Mouse (Mus musculus) lung, embryonic 16.5 days (tissue): ENCODE data around the gene Laptm5. TPM values are rescaled to one million over a fixed set of nuclear protein-coding genes. Genes with fewer than 3 reads are reported as not detected.
A peak's percentile ranks its signal among the peaks of the same experiment; 100 is the strongest.

ENCODE experiments used
- ATAC-seq: fragments of 200-750 bp; cut with Nextera tagmentation; 2 replicates; pipeline ENCODE4 v1.8.0; 2017; ENCODE audit warnings: low read depth, mild to moderate bottlenecking, moderate library complexity
- H3K27ac ChIP-seq: fragments of 300-500 bp; sonication (generic); 2 replicates; pipeline ENCODE4 v1.5.1; 2014; ENCODE audit warnings: mild to moderate bottlenecking, control low read depth, low read length
- H3K27me3 ChIP-seq: fragments of 300-500 bp; sonication (generic); 2 replicates; pipeline ENCODE4 v1.6.1; 2014; ENCODE audit warnings: low read depth, low read length, mixed read lengths; ENCODE audit not compliant: control insufficient read depth, insufficient read depth
- H3K36me3 ChIP-seq: fragments of 300-500 bp; sonication (generic); 2 replicates; pipeline ENCODE4 v1.6.1; 2014; ENCODE audit warnings: low read length; ENCODE audit not compliant: control insufficient read depth, insufficient read depth
- H3K4me1 ChIP-seq: fragments of 300-500 bp; sonication (generic); replicated peaks from 2 replicates; pipeline ENCODE4 v1.6.1; 2014; ENCODE audit warnings: low read length, mixed read lengths; ENCODE audit not compliant: control insufficient read depth, insufficient read depth
- H3K4me2 ChIP-seq: fragments of 300-500 bp; sonication (generic); 2 replicates; pipeline ENCODE4 v1.6.1; 2014; ENCODE audit warnings: low read depth, low read length, control low read depth
- H3K4me3 ChIP-seq: fragments of 300-500 bp; sonication (generic); 2 replicates; pipeline ENCODE4 v1.5.1; 2014; ENCODE audit warnings: mild to moderate bottlenecking, low read length, control low read depth
- H3K9ac ChIP-seq: fragments of 300-500 bp; sonication (generic); 2 replicates; pipeline ENCODE4 v1.6.1; 2014; ENCODE audit warnings: low read length, control low read depth
- H3K9me3 ChIP-seq: fragments of 300-500 bp; sonication (generic); 2 replicates; pipeline ENCODE4 v1.6.1; 2016; ENCODE audit warnings: low read length; ENCODE audit not compliant: control insufficient read depth
- WGBS: fragments of 180-500 bp; shearing (Covaris S2); extraction: QIAGEN DNeasy Blood & Tissue Kit; methylation state at CpG from one replicate; pipeline ENCODE4 v1.1.7; 2014; 5-methylcytosine and 5-hydroxymethylcytosine counted together
- polyA plus RNA-seq: library from polyadenylated mRNA; unstranded; fragments of >200 nt; fragmentation: Nextera tagmentation; extraction: Ambion mirVana; gene quantifications from 2 replicates; pipeline ENCODE4 v1.2.1, GENCODE M21; 2015

Gene Laptm5
- polyA plus RNA-seq, 1 experiment from 2014 or later = 43.3 TPM

DNA sequence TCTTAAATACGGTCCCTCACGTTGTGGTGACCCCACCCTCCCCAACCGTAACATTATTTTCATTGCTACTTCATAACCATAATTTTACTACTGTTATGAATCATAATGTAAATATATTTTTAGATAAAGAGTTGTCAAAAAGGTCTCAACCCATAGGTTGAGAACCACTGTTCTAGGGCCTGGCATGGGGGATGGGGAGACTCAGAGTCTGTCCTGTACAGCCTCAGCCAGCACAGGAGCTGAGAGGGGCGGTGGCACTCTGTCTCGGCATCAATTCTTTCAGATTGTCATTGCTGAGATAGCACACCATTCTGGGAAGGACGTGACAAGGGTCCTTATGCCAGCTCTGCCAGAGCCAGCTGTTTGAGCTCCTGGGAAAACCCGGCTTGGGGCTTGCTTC lies 1.6 kb downstream of the Laptm5 start:
- Histone ChIP-seq H3K4me2 (no peak overlapping the region), H3K4me3 (no peak overlapping the region), H3K9ac (no peak overlapping the region), H3K27ac (no peak overlapping the region), H3K27me3 (no peaks in the 10 kb centered on the region), H3K9me3 (no peaks in the 10 kb centered on the region), H3K4me1 (peaks cover 3% of the 10 kb centered on the region; the same call in 1 of the 2 replicates), H3K36me3 (no peaks in the 10 kb centered on the region)
- WGBS = 41% methylated on average over 7 of the region's 7 CpGs
- no peak for ATAC-seq

DNA sequence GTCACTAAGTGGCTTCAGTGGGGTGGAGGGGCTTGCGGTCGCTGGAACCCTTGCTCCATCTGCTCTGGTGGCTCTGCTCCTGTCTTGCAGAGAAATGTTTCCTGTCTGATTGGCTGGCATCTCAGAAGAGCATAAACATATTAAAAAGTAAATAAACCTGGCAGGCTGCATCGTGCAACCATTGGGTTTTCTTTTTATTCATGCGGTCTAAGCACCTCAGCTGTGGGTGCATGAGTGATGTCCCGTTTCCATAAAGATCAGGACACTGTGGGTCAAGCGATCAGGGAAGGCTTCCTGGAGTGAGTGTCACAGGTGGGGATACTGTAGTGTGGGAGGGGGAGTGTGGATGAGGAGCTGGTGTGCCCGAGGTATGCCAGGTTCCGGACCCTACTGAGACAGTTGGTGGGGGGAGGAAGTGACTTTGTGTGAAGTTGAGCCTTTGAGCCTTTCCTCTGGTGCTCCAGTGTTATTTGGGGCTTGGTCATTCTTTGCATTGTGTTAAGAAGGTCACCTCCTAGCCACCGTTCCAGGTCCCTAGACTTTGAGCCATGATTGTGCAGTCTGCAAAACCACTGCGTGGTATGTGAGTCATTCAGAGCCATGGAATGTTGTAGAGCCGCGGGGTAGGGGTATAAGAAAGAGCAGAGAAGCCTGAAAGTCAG lies 2.2 kb downstream of the Laptm5 start:
- no peak for ATAC-seq
- H3K4me3 ChIP-seq = no peak overlapping the region
- no peaks in the 10 kb centered on the region for H3K36me3 ChIP-seq
- no peak overlapping the region for H3K4me2 ChIP-seq
- H3K27me3 ChIP-seq = no peaks in the 10 kb centered on the region
- no peaks in the 10 kb centered on the region for H3K9me3 ChIP-seq
- peaks cover 3% of the 10 kb centered on the region; the same call in 1 of the 2 replicates for H3K4me1 ChIP-seq
- H3K9ac ChIP-seq = no peak overlapping the region
- no peak overlapping the region for H3K27ac ChIP-seq
- 44% methylated on average over 12 of the region's 12 CpGs for WGBS

GRCm38 (mm10) chr4:130915668-130916035 lies 2.7 kb downstream of the Laptm5 start:
- Histone ChIP-seq H3K9ac (no peak overlapping the region), H3K36me3 (no peaks in the 10 kb centered on the region), H3K9me3 (no peaks in the 10 kb centered on the region), H3K4me2 (no peak overlapping the region), H3K27me3 (no peaks in the 10 kb centered on the region), H3K4me1 (peaks cover 3% of the 10 kb centered on the region; the same call in 1 of the 2 replicates), H3K4me3 (no peak overlapping the region), H3K27ac (no peak overlapping the region)
- ATAC-seq = no peak
- WGBS = 63% methylated on average over 7 of the region's 7 CpGs

- peaks cover 3% of the 10 kb centered on the region; the same call in 1 of the 2 replicates for H3K4me1 ChIP-seq
- no peak overlapping the region for H3K4me3 ChIP-seq
- no peak overlapping the region for H3K4me2 ChIP-seq
- no peak for ATAC-seq
- 65% methylated on average over 7 of the region's 7 CpGs for WGBS
- H3K27me3 ChIP-seq = no peaks in the 10 kb centered on the region
- no peak overlapping the region for H3K27ac ChIP-seq
- no peaks in the 10 kb centered on the region for H3K36me3 ChIP-seq
- H3K9me3 ChIP-seq = no peaks in the 10 kb centered on the region
- H3K9ac ChIP-seq = no peak overlapping the region
Measured at GRCm38 (mm10) chr4:130916639-130917038, 3.7 kb downstream of the Laptm5 start.

DNA sequence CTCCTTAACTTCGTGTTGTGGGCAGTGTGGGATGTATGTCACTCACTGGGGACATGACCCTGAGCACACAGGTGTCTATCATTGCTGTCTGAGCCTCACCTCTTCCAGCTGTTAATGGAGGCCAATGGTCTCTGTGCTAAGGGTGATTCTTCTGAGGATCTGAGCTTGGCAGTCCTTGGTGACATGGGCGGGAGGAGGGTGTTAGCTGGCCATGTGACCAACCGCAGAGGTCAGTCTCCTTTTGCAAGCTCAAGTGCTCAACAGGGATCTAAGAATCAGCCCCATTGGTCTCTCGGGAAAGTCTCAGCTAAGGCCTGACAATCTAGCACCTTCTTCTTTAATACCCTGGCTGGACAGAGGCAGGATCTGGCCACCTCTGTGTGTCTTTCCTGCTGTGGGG lies 4.6 kb downstream of the Laptm5 start:
- WGBS = 57% methylated on average over 4 of the region's 4 CpGs
- no peaks in the 10 kb centered on the region for H3K27me3 ChIP-seq
- H3K4me3 ChIP-seq = no peak overlapping the region
- H3K4me2 ChIP-seq = no peak overlapping the region
- H3K9me3 ChIP-seq = no peaks in the 10 kb centered on the region
- no peak for ATAC-seq
- peaks cover 3% of the 10 kb centered on the region; the same call in 1 of the 2 replicates for H3K4me1 ChIP-seq
- H3K9ac ChIP-seq = no peak overlapping the region
- H3K27ac ChIP-seq = no peak overlapping the region
- no peaks in the 10 kb centered on the region for H3K36me3 ChIP-seq

DNA sequence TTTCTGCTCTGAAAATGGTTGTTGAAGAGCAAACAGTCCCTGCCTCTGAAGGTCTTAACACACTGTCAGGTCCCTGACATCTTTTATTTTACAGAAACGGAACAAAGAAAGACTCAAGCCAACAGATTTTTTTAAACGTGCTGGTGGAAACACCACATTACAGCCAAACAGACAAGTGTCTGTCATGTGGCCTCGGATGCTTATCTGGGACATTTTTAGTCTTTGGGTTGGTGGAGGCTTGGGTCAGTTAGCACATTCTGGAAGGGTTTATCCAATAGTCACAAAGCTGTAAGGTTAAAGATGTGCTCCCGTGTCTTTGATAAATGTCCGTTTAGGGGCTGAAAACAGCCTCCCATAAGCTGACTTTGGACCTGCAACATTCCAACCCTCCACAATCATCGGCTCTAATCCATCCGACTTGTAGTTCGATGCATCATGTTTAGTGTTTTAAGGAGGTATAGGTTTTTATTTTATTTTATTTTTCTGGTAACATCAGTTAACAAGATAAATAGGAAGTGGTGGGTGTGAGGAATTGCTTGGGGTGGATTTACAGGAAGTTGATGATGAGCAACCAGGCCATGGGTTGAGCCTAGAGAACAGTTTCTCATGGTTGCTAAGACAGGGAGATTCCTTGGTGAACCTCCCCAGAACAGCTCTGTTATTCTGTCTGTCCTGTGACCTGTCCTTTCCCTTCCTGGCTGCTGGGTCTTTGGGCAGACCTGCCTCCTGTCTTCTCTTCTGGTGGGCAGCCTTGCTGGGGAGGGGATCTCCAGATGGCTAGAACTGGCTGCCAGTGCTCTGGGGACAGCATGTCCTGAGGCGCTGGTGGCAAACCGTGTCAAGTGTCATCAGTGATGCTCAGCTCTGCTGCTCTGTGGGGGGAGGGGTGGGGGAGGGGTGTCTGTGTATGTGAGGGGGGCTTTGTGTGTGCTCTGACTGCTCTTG lies 6.2 kb downstream of the Laptm5 start:
- Histone ChIP-seq H3K27me3 (no peaks in the 10 kb centered on the region), H3K27ac (no peak overlapping the region), H3K9me3 (no peaks in the 10 kb centered on the region), H3K9ac (no peak overlapping the region), H3K4me3 (no peak overlapping the region), H3K4me1 (peaks cover 3% of the 10 kb centered on the region; the same call in 1 of the 2 replicates), H3K4me2 (no peak overlapping the region), H3K36me3 (no peaks in the 10 kb centered on the region)
- WGBS = 57% methylated on average over 10 of the region's 10 CpGs
- no peak for ATAC-seq

DNA sequence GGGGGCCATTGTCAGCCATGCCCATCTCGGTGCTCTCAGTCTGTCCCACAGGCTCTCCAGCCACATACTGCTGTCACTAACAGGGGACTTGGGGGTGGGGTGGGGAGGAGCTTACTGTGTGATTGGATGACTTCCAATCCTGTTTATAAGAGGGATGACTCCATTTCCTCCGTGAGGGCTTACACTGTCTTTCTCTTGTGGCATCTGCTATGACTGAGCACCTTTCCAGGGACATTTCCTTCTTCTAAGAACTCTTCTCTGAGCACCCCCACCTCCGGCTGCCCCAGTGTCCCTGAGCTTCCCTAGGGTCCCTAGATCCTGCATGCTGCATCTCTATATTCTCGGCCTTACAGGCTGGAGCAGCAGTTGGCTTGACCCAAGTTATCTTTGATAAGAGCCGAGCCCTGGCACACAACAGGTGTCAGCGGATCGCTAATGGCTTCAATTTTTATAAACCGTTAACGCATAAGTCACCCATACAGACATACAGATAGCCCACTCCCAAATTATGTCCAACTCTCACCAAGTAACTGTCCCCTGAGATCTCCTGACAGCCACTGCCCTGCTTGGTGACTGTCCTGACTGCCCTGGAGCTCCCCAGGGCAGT lies 6.9 kb downstream of the Laptm5 start:
- no peak overlapping the region for H3K4me2 ChIP-seq
- peak; percentile 49; the same call in 1 of the 2 replicates for ATAC-seq
- 44% methylated on average over 9 of the region's 9 CpGs for WGBS
- no peak overlapping the region for H3K27ac ChIP-seq
- H3K27me3 ChIP-seq = no peaks in the 10 kb centered on the region
- H3K36me3 ChIP-seq = no peaks in the 10 kb centered on the region
- H3K9me3 ChIP-seq = no peaks in the 10 kb centered on the region
- peaks cover 3% of the 10 kb centered on the region; the same call in 1 of the 2 replicates for H3K4me1 ChIP-seq
- no peak overlapping the region for H3K9ac ChIP-seq
- H3K4me3 ChIP-seq = no peak overlapping the region

DNA sequence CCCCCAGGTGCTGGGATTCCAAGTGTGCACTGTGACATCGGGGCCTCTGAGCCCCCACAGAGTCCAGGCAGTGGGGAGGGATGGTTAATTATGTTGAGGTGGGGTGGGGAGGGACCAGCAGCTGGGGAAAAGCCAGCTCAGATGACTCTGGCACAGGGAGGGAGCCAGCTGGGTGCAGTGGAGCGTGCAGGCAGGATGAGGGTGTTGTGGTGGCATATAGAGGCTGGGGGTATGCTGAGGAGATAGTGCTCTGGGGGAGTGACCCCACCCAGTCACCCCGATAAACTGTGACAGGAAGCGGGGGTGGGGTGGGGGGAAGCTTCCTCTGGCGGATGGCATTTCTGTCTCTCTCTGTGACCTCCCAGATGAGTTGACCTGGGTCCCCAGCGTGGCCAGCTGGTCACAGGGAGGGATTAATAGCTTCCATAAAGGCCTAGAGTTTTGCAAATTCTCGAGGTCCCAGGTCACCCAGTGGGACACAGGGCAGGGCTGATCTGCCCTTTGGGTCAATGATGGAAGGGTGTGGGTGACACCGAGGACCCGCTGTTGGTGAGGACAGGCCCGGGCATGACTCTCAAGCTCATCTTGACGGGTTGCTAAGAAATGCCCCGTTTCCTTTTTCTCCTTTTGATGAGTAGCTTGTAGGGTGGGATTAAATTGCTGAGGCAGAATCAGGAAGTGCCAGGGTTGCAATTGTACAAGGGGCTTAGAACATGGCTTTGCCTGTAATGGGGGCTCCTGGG lies 8.2 kb downstream of the Laptm5 start:
- Histone ChIP-seq H3K27me3 (no peaks in the 10 kb centered on the region), H3K9ac (no peak overlapping the region), H3K36me3 (no peaks in the 10 kb centered on the region), H3K4me3 (no peak overlapping the region), H3K27ac (no peak overlapping the region), H3K4me2 (no peak overlapping the region), H3K9me3 (no peaks in the 10 kb centered on the region), H3K4me1 (peaks cover 3% of the 10 kb centered on the region; the same call in 1 of the 2 replicates)
- 48% methylated on average over 12 of the region's 12 CpGs for WGBS
- ATAC-seq = 0 out of 2 replicates have a peak, but pooled peaks have one; percentile 23
